Mouse (Mus musculus): Measurements from ENCODE around the gene Gm49383. TPM values are rescaled to one million over a fixed set of nuclear protein-coding genes. Genes with fewer than 3 reads are reported as not detected.
"Not testable (repeated sequence)": the region's sequence is repeated elsewhere in the genome, so short reads cannot be mapped to it uniquely, and the experiment has no call there.

The Gm49383 gene
- total RNA-seq, 2 experiments from 2014 or later: 4.1 to 27.0 TPM

- ATAC-seq (replicated peaks; ENCODE audit: poor library complexity, severe bottlenecking): peak; percentile 49
Measured at GRCm38 (mm10) chr12:69167656-69168460, 29.0 kb downstream of the Gm49383 start.

- ATAC-seq (replicated peaks; ENCODE audit: poor library complexity, severe bottlenecking): not testable (repeated sequence)
Measured at GRCm38 (mm10) chr12:69166861-69167581, 29.9 kb downstream of the Gm49383 start.

GRCm38 (mm10) chr12:69164904-69165303, 32.0 kb downstream of the Gm49383 start:
- no peak for ATAC-seq (replicated peaks; ENCODE audit: poor library complexity, severe bottlenecking)

GRCm38 (mm10) chr12:69163586-69163985, 33.3 kb downstream of the Gm49383 start:
- ATAC-seq (replicated peaks; ENCODE audit: poor library complexity, severe bottlenecking): not testable (repeated sequence)

- not testable (repeated sequence) for ATAC-seq (replicated peaks; ENCODE audit: poor library complexity, severe bottlenecking)
Measured at GRCm38 (mm10) chr12:69160677-69161076, 36.2 kb downstream of the Gm49383 start.

- ATAC-seq (replicated peaks; ENCODE audit: poor library complexity, severe bottlenecking): peak; percentile 57
Measured at GRCm38 (mm10) chr12:69159578-69159940, 37.3 kb downstream of the Gm49383 start.

- peak; percentile 91 for ATAC-seq (replicated peaks; ENCODE audit: poor library complexity, severe bottlenecking)
Measured at GRCm38 (mm10) chr12:69158765-69159577, 37.9 kb downstream of the Gm49383 start, which contains the start of gene Rps29. TSS of gene Rps29 (minus strand) at chr12:69159186.

GRCm38 (mm10) chr12:69158366-69158764, 38.5 kb downstream of the Gm49383 start:
- peak; percentile 2; the same call in 1 of the 2 replicates for ATAC-seq (replicated peaks; ENCODE audit: poor library complexity, severe bottlenecking)

- no peak for ATAC-seq (replicated peaks; ENCODE audit: poor library complexity, severe bottlenecking)
Measured at GRCm38 (mm10) chr12:69157107-69157506, 39.8 kb downstream of the Gm49383 start.

- no peak for ATAC-seq (replicated peaks; ENCODE audit: poor library complexity, severe bottlenecking)
Measured at GRCm38 (mm10) chr12:69156436-69156835, 40.5 kb downstream of the Gm49383 start.

- no peak for ATAC-seq (replicated peaks; ENCODE audit: poor library complexity, severe bottlenecking)
Measured at GRCm38 (mm10) chr12:69155923-69156322, 41.0 kb downstream of the Gm49383 start.

- ATAC-seq (replicated peaks; ENCODE audit: poor library complexity, severe bottlenecking): no peak
Measured at GRCm38 (mm10) chr12:69150049-69150448, 46.9 kb downstream of the Gm49383 start.

GRCm38 (mm10) chr12:69147166-69147735, 49.7 kb downstream of the Gm49383 start:
- no peak for ATAC-seq (replicated peaks; ENCODE audit: poor library complexity, severe bottlenecking)

GRCm38 (mm10) chr12:69143460-69143859, 53.4 kb downstream of the Gm49383 start:
- no peak for ATAC-seq (replicated peaks; ENCODE audit: poor library complexity, severe bottlenecking)

- no peak for ATAC-seq (replicated peaks; ENCODE audit: poor library complexity, severe bottlenecking)
Measured at GRCm38 (mm10) chr12:69139841-69140240, 57.1 kb downstream of the Gm49383 start.

GRCm38 (mm10) chr12:69139201-69139600, 57.7 kb downstream of the Gm49383 start:
- no peak for ATAC-seq (replicated peaks; ENCODE audit: poor library complexity, severe bottlenecking)

Measured in granulocyte monocyte progenitor cell, adult 5-6 weeks (primary cell).